Mouse (Mus musculus): ENCODE measurements around the gene Spen.

The Spen gene

GRCm38 (mm10) chr4:141420886-141421285 lies 117.5 kb downstream of the Spen start:
- no peak for DNase-seq (ENCODE audit: low read depth)

- DNase-seq (ENCODE audit: low read depth), result no peak
Measured at GRCm38 (mm10) chr4:141420192-141420829, 118.1 kb downstream of the Spen start, which contains the start of gene Hspb7. Gene Hspb7 (plus strand): TSS chr4:141420779.

- DNase-seq (ENCODE audit: low read depth), result peak; percentile 33
Measured at GRCm38 (mm10) chr4:141419398-141420191, 118.8 kb downstream of the Spen start.
